Mouse (Mus musculus): Measurements from ENCODE around the gene Trim7.

DNA sequence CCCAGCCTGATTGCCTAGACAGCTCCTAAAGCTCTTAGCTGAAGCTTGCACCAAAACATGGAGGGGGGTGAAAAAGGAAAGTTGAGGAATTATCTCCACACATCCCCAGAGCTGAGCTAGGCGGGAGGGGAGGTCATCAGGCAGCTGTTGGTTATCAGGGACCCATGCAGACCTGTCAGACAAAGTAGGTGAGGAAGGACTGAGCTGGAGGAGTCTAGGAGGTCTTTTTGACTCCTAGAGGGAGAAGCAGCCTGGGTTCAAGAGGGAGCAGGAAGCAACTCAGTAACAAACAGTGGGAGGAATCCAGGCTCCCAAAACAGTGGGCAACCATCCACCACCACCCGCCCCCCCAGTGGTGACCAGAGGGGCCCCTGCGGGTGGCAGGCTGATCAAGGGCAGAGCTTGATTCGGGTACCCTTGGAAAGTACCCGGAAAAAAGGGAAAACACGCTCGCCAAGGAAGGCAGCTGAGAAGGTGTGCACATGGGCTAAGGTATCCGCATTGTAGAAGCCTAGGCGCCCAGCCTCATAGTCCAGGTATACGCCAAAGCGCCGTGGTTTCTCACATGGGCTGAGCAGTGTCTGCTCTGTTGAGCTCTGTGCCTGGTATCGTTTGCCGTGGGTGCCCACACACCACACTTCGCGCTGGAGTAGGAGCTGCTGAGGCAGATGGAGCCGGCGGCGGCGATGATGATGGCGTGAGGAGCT lies 18.9 kb upstream of the Trim7 start:
- TF ChIP-seq CTCF (IDR thresholded peaks at IDR 0.05; ENCODE audit: low read depth), result no peak
- TF ChIP-seq EP300 (IDR thresholded peaks at IDR 0.05; ENCODE audit: low read depth), result no peak

All from heart, postnatal 0 days (tissue).